Mouse (Mus musculus) layer of hippocampus, adult 9-10 months (tissue): Measurements from ENCODE around the gene Apobr.

Source experiments
- DNase-seq: peaks from one replicate; pipeline ENCODE4 v3.0.0; 2022; ENCODE audit warnings: low spot score

The Apobr gene

DNA sequence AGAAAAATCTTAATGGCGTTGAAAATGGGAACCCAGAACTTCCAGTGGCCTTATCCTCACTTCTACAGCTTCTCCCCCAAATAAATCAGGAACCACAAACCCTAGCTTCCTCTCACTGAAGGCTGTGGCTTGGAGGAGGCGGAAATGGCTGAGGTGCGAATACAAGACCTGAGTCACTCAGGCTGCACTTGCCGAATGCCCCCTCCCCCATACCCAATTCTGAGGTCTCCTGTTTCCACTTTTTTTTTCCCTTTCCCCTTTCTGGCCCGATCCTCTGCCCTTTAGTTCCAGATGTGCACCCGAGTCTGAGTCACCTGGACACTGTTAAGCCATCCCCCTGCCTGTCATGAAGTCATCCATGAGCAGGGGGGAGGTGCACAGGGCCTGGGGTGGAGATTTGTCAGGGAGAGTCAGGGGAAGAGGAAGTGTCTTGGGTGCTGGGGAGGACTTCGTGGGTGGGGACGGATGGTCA, at the start of gene Apobr:
Gene Apobr (plus strand): TSS at position 437 of the 472 bp plus-strand sequence.
- DNase-seq, result no peak

DNA sequence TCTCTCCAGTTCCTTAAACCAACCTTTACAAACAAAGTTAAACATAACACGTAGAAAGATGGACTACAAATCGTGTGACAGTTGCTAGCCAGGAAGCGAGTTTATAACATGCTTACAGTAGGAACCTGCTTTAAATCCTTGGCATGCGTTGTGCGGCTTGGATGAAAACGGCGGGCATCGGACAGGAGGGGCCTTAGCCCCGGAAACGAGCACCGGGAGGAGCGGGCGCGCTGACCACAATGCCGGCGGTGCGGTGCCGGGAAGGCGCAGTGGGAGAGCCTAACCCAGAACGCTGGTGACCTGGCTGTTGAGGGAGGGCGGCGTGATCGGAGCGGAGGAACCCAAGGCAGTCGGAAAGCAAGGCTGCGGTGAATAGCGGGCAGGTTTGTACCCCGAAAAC, 49.0 kb upstream of the Apobr start:
- no peak for DNase-seq

DNA sequence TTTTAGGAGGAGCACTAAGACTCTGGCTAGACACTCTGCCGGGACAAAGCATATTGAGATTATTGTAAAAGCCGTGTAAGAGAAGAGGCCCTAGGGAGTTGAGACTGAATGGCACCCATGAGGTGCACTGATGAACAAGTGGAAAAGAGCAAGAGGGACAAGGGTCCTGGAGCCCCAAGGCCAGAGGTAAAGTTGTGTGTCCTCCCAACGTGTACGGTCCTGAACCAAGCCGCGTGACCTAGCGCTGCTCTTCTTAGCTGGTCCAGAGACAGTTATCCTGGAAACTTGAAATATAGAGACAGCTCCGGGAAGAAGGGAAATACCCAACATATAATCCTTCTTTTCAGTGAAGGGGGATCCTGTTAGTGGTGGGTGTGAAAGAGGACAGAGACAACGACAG, 48.3 kb upstream of the Apobr start:
- DNase-seq, result no peak

DNA sequence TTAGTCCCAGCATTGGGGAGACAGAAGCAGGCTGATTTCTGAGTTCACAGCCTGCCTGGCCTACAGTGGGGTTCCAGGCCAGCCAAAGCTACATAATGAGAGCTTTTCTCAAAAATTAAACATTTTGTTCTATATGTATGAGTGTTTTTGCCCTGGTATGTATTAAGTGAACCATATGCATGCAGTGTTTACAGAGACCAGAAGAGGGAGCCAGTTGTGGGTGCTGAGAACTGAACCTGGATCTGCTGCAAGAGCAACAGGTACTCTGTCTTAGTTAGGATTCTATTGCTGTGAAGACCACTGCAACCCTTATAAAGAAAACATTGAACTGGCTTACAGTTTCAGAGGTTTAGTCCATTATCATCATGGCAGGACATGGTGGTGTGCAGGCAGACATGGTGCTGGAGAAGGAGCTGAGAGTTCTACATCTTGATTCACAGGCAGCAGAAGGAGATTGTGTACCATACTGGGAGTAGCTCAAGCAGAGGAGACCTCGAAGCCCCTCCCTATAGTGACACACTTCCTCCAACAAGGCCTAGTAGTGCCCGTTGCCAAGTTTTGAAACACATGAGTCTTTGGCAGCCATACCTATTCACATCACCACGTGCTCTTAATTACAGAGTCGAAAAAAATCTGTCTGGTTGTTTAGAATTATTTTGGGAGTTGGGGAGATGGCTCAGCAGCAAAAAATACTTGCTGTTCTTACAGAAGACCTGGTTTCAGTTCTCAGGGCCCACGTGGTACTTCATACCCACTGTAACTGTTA, 46.7 kb upstream of the Apobr start:
- no peak for DNase-seq

DNA sequence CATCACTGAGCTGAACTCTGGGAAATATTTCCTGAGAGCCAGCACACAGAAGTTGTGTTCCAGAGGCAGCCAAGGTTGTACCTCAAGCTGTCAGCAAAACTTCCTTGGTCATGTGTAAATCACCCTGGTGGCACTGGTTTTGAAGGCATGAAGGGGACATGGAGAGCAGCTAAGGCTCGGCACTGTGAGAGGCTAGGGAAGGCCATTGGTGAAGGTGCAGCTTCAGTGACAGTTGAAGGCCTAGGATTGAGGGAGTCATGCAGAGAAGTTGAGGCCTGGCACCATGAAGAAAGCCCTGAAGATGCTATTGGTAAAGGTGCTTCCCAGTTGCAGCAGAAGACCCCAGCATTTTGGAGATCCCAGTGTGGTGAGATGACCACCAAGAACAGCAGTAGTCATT, 43.1 kb upstream of the Apobr start:
- DNase-seq, result no peak

DNA sequence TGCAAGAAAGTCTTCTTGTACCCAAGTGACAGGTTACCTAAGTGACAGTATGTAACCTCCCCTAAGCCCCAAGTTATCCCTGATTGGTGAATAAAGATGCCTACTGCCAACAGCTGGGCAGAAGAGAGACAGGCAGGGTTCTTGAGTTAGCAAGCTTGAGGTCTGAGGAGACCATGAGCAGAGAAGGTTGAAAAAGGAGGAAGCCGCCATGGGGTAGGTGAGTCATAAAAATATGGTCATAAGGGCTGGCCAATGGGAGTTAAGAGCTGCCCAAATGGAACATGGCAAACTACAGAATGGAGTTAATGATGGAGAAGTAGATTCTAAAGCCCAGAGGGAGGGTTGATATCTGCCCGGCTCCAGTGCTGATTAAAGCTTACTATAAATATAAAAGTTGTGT, 39.1 kb upstream of the Apobr start:
- no peak for DNase-seq

DNA sequence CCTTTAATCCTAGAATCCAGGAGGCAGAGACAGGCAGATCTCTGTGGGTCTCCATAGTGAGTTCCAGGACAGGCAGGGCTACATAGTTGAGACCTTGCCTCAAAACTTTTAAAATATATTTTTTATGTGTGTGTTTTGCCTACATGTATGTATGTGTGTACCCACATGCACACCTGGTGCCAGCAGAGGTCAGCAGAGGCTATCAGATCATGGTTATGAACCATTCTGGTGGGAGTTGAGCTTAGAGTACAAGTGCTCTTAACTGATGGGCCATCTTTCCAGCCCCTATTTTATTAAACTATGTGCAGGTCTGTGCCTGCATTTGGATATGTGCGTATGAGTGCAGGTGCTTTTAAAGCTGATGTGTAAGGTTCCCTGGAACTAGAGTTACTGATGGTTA, 29.9 kb upstream of the Apobr start:
- no peak for DNase-seq

DNA sequence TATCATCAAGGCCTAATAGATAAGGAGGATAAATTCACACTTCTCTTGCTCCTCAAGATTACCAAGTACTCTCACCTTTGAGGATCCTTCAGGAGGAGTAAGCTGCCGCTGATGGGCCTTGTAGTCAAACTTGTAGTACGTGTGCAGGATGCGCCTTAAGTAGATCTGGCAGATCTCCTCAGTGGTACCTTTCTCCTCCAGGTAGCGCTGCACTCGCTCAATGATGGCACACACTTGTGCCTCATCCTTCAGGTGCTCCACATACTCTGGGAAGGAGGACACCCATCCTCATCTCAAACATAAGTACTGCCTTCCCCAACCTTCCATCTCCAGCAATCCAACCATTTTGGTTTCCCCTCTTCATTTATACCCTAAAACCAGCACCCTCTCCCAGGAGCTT, 28.1 kb upstream of the Apobr start:
- DNase-seq, result no peak

DNA sequence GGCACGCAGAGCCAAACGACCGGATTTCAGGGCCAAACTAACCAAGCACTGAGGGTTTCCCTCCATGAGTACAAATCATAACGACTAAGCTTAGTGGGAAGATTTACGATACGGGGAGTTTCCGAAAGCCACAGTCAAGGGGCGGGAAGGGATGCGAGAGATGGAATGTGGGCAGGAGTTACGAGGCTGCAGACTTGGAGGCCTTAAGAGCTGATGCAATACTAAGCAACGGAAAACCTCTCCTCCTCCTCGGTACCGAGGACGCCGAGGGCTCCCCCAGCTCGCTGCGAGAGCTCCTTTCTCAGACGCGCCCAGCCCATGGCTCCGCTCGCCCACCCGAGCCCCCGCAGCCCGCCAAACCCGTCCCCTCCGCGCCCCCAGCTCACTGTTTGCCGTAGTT, 19.0 kb upstream of the Apobr start:
- DNase-seq, result no peak

DNA sequence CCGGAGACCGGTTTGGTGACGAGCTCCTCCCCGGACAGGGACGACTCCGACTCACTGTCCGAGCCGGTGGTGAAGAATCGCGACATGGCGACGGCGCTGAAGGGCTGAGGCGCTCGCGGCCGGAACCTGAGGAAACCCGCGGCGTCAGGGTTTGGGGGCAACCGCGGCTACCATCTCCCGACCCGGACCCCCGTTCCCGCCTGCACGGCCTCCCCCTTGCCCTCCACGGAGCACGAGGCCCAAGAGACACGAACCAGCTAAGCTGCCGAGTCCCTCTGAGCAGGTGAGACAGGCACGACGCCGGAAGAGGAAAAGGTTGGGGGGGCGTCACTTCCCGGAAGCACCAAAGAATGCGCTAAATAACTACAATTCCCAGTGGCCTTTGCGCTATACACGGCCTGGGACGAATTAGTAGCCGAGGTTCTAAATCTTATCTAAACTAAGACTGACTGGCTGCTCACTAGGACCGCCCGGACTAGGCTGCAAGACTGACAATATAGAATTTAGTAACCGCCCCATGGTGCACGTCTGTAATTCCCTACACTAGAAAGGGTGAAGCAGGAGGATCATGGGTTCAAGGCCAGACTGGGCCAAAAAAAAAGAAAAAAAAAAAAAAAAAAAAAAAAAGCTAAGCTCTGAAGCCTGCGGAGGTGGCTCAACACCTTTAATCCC, 18.5 kb upstream of the Apobr start, which contains the start of gene Eif3c:
Gene Eif3c (minus strand): TSS at position 318 of the 672 bp plus-strand sequence.
- peak; percentile 83 for DNase-seq

DNA sequence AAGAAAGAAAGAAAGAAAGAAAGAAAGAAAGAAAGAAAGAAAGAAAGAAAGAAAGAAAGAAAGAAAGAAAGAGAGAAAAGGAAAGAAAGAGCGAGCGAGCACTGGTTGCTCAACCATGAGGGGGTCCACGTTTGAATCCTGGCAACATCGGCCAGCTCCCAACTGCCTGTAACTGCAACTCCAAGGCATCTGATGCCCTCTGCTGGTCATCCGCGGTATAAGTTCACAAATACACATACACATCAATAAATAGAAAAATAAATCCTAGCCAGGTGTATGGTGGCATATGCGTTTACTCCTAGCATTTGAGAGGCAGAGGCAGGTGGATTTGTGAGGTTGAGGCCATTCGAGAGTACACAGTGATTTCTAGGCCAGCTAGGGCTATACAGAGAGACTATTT, 7.8 kb upstream of the Apobr start:
- DNase-seq, result no peak

DNA sequence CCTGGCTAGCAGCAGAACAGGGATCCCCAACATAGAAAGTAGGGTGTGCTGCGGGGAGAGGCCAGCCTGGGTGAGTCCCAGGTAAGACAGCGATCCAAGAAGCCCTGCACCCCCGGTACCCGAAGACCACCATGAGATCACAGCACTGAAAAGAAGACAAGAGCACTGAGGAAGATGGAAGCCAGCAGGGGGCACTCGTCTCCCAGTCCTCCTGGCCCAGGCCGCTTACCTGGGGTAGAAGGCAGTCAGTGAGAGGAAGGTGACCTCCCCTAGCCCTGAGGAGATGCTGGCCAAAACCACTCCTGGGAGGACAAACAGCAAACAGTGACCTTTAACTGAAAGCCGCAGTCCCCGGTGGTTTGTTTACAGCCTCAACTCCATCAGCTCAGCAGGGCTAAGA, 5.6 kb upstream of the Apobr start:
- DNase-seq, result no peak

DNA sequence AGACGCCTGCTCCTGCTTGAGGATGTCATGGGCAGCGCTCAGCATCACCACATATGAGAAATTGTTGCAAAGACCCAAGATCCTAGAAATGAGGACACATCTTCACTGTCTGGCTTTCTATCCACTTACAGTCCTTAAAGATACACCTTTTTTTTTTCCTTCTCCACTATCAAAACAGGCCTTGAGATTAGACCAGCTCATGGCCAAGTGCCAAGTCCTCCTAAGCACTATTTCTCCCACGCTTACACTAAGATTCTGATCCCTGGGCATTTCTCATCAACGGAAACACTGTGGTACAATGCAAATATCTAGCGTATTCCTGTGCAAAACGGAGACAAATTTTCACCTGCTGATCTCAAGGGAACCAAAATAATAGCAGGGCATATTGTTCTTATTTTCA, 3.1 kb upstream of the Apobr start:
- DNase-seq, result no peak

DNA sequence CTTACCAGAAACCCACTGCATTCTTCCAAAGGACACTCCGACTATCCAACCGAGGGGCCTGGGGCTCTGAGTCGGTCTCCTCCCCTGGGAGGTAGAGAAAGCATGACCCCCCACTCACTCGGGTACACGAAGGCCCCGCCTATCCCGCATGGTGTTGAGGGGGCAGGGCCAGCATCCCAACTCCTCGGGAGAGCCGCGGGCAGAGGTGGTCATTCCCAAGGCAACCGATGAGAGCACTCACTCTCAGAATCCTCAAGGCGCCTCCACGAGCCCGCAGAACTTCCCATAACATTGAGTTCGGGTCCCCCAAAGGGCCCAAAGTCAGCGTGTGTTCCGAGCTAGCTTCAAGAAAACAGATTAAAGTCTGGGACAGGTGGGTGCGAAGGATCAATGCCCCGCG, 2.0 kb upstream of the Apobr start:
- DNase-seq, result no peak

DNA sequence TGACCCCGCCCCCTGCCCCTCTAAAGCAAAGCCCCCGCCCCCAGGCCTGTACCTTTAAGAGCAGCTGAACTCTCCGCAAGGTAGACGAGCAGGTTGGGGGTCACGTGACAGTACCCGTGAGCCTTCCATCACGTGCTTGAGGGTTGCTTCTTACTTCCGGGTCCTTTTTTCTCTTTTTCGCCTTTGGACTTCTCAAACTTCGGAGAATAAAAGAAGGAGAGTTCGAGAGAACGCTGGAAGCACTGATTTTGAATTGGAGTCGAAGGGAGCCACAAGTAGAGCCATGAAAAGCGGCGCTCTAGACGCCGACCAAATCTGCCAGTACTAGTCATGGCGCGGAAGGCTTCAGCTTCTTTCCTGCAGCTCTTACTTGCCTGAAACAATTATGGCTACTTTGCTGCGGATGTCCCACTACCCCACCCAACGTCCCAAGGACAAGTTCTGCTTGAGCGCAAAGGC, 1.5 kb upstream of the Apobr start:
- DNase-seq, result peak; percentile 80

DNA sequence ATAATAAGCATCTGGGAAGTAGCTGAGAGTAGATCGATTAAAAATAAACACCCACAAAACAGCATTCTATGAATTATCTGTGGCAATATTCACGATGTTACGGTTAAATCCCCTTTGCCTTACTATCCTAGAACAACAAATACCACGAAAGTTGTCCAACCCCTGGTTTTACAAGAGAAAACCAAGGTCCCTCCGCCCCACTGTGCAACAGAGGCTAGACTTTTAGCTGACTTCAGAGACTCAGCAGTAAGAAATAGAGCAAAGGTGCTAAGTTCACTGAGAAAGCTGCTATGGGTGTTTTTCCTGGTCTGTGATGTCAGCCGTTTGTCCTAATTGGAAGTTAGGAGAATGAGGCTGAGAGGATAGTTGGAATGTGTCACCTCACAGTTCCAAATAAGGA, 981 bp upstream of the Apobr start:
- no peak for DNase-seq

DNA sequence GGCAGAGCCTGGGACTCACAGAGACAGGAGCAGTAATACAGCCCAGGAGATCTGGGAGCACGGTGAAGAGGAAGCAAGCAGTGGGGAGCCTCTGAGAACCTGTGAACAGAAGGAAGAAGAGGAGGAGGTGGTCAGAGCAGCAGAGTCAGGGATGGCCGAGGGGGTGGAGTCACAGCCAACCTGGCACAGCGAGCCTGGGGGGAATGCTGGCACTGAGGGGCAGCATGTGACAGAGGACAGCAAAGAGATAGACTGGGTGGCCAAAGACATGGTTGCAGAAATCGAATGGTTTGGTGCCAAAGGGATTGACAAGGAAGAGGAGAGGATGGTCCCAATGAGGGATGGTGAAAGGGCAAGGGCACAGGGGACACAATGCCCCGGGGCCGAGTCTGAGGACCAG, 975 bp downstream of the Apobr start, which contains the start of gene Cln3:
Gene Cln3 (minus strand): TSS at position 101 of the 400 bp plus-strand sequence.
- no peak for DNase-seq

DNA sequence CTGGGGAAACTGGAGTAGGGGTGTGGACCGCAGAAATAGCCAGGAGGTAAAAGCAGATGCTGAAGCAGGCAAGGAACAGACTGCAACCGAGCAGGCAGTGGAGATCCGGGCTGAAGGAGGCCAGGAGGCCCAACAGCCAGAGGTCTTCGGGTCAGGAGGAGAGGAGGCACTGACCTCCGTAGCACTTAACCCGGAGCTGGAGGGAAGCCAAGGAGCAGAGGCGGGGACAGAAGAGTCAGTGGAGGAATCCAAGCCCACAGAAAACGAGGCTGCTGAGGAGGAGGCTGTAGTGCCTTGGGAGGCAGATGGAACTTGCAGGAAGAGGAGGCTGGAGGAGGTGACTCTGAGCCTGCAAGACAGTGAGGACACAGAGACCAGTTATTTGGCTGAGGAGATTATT, 2.1 kb downstream of the Apobr start:
- no peak for DNase-seq

DNA sequence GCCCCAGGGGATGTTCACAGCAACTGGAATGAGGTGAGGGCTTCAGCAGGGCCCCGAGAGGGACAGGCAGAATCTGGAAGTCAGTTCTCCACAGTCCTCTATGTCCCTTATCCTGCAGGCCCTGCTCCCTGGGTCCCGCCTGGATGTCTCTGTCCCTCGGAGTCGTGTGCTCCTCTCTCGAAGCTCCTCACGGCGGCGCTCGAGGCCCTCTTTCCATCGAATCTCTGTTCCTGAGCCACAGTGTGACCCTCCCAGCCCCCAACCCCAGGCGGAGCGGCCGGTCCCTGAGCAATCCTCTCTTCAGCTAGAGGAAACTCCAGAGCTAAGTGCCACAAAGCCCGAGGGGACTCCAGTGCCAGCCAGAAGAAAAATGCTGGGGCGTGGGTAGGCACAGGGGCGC, 3.0 kb downstream of the Apobr start:
- DNase-seq, result no peak

DNA sequence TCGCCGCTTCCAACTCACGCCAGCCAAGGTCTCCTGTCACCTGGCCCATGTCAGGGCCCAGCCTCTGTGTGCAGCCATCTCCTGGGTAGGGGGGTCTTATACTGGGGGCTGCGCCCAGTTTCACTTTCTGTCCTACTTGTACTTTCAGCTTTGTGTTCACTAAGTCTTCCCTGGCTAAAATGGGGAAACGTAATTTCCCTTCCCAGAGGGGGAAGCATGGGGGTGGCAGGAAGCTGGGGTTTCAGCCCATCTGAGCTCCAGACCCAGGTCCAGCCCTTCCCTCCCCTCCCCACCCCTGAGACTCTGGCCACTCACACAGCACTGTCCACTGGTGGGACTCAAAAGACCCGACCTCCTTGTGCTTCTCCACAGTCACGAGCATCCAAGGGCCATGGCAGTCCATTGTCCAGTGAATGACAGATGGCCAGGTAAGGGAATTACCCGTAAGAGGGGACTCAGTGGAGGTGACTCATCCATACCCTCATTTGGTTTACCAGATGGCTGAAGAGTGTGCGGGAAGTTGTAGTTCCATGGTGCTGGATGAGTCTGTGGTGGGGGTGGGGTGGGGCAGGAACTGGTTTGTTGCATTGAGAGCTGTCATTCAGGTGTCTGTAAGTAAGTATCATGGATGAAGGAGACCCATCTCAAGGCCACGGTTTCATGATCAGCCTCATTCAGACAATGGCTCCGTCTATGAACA, 10.3 kb downstream of the Apobr start, which contains the start of gene Il27:
Gene Il27 (minus strand): TSS at position 80 of the 700 bp plus-strand sequence.
- DNase-seq, result no peak

DNA sequence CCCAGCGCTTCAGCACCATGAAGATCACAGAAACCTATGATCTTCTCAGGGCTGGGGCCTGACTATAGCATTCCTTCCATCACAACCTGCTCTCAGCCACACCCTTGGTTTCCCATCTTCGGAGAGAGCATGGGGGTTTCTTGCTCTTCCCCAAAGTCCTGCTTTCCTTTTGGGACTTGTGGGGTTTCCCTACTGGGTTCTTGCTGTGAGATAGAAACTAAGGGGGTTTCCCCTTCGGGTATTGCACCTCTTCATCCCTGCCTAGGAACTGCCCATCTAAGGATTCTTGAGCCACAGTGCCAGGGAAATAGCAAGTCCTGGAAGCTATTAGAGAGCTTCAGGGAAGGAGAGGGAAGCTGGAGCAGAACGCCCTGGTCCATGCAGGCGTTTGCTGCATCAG, 11.1 kb downstream of the Apobr start:
- no peak for DNase-seq

DNA sequence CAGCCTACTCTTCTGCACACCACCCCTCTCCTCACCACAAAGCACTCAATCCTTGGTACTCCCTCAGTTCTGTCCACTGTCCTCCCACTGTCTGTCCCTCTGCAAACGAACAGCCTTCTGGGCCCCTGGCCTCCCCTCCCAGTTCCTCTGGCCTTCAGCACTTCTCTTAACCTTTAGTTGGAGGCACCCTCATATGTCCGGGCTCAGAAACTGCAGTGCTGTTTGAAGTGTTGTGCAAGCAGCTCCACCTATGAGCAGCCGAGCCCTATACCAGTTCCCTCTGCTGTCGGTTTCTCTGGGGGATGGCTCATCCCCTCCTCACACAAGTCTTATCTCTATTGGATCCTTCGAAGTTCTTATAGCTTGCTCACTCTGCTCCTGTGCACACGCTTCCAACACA, 11.7 kb downstream of the Apobr start:
- DNase-seq, result no peak

DNA sequence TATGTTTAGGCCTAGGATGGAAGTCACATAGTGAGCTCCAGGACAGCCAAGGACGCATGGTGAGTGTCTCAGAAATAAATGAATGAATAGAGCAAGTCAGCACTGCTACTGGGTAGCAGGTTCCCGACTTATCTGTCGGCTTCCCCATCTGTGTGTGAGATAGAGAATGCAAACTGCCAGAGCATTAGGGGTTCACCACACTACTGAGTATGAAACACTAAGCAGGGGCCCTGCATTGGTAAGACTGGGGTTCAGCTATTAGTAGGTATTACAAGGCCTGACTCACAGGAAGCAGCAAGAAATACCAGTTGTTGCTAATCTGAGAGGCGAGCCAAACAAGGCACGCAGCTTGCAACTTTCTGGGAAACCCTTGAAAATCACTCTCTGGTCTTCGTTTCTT, 14.2 kb downstream of the Apobr start:
- no peak for DNase-seq
